Comparison of ENCODE assay signal across 7 mouse cellular contexts in the genomic region with DNA sequence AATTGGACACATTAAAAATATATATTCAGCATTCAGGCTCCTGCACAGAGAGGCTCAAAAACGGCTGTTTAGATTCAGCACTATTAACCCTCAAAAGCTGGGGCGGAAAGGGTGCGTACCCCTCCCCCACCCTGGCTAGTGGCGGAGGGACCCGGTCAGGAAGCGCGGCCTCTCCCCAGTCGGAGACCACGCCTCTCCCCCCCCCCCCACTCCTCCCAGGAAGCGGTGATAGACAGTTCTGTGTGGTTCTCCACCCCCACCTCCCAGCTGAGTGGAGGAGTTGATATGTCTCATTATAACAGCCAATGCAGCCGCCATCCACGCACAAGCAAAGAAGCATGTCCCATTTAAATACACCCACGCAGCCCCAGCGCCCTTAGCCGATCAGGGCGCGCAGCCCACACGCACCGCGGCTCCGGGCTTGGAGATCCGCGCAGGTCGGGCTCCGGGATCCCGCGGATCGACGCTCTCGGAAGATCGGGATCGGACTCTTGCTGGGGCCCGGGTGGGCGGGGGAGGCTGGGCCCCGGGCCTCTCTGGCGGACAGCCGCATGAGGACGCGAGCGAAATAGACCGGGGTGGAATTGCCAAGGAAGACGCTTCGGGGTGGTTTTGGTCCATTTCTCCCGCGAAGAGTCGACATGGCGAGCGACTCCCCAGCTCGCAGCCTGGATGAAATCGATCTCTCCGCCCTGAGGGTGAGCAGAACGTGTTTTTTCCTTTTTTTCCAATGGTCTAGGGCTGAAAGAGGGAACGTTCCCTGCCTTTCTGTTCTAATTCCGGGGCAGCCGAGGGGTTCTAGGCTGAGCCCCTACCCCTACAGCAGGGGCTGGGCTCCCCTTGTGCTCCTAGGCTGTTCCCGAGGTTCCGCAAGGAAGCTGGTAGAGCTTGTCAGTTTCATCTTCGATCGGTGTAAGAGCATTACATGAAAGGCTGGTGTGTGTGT. TPM values are rescaled to one million over a fixed set of nuclear protein-coding genes. Genes with fewer than 3 reads are reported as not detected.
DNase-seq lines count a peak whose midpoint lies in the region; ATAC-seq and TF ChIP-seq lines count a peak whose summit lies in the region.

A gene (plus strand): TSS at position 213 of the 946 bp plus-strand sequence.

- intact Hi-C loops in left cerebral cortex, postnatal 25 days (cut with DNase I): loop anchor here (2.0 to 10.0 kb wide), 4 partner anchors 86 to 296 kb away; no protein-coding TSS in a partner anchor

- H3K27ac ChIP-seq in cortical plate, adult 2 months (ENCODE audit: insufficient read depth, low read length): peak within 1 kb of the TSS; percentile 94
- H3K27ac ChIP-seq in intestine, embryonic 14.5 days (ENCODE audit: low read depth): peak within 1 kb of the TSS; percentile 65

- peak within 1 kb of the TSS; percentile 69 for H3K9ac ChIP-seq in intestine, embryonic 14.5 days (ENCODE audit: low read length)

- peak within 1 kb of the TSS; percentile 96 for H3K4me3 ChIP-seq in cortical plate, adult 2 months (ENCODE audit: insufficient read depth, low read length)
- H3K4me3 ChIP-seq in intestine, embryonic 14.5 days (ENCODE audit: low read depth, low read length): peak within 1 kb of the TSS; percentile 83

- TF ChIP-seq POLR2A in cortical plate, adult 2 months (IDR thresholded peaks at IDR 0.05; ENCODE audit: extremely low read depth, insufficient read depth, low read length): peak; percentile 89

- H3K9me3 ChIP-seq in intestine, embryonic 14.5 days (ENCODE audit: control insufficient read depth, low read length): no peaks in the 10 kb centered on the region

- peaks cover 13% of the 10 kb centered on the region for H3K4me1 ChIP-seq in cortical plate, adult 2 months (ENCODE audit: control insufficient read depth, insufficient read depth, low read length)
- H3K4me1 ChIP-seq in intestine, embryonic 14.5 days (replicated peaks; ENCODE audit: control insufficient read depth, insufficient read depth, low read length): peaks cover 2% of the 10 kb centered on the region; the same call in 1 of the 2 replicates

- 0 out of 2 replicates have a peak, but pooled peaks cover 2% of the 10 kb centered on the region for H3K27me3 ChIP-seq in intestine, embryonic 14.5 days (replicated peaks; ENCODE audit: control insufficient read depth, insufficient read depth, low read length)

- H3K4me2 ChIP-seq in intestine, embryonic 14.5 days (ENCODE audit: low read length): peak within 1 kb of the TSS; percentile 96

- no peaks in the 10 kb centered on the region for H3K36me3 ChIP-seq in intestine, embryonic 14.5 days (ENCODE audit: control insufficient read depth, insufficient read depth, low read length)

- DNase-seq in adrenal gland, adult 18-20 months (ENCODE audit: low spot score in 2 of 2): peak; percentile 59 to 69
- DNase-seq in gastrocnemius, postnatal 25 days: peak; percentile 75
- peak; percentile 91 for DNase-seq in intestine, embryonic 14.5 days (ENCODE audit: low spot score)
- DNase-seq in left cerebral cortex, postnatal 25 days (ENCODE audit: low spot score in 2 of 2): peak; percentile 90 to 97
- DNase-seq in mesoderm, embryonic 11.5 days (ENCODE audit: low read depth, low spot score): peak; percentile 74
- DNase-seq in right cerebral cortex, postnatal 4 days: peak; percentile 82

- WGBS in intestine, embryonic 14.5 days: under 1% methylated on average over 59 of the region's 59 CpGs

- no peak for TF ChIP-seq CTCF in cortical plate, adult 2 months (IDR thresholded peaks at IDR 0.05; ENCODE audit: extremely low read depth, insufficient read depth, low read length)

- peak; percentile 89 for ATAC-seq in intestine, embryonic 14.5 days (replicated peaks; ENCODE audit: low FRiP score, low TSS enrichment, low read depth)

RNA-seq across cellular contexts. Expression of the gene that starts here (rescaled TPM):
- 10 to 100 TPM in 1 of 2 experiments, 1 to 10 TPM in 1; 7.7 to 14.8 TPM for total RNA-seq in adrenal gland, adult 18-20 months (2021)
- 95.8 and 104 TPM in 2 replicates for polyA plus RNA-seq in cortical plate, adult 2 months (2012; rRNA removed)
- total RNA-seq in gastrocnemius, postnatal 25 days (2021): 10 to 100 TPM; 40.6 to 45.9 TPM
- polyA plus RNA-seq in intestine, embryonic 14.5 days (2014; fragmentation: Nextera tagmentation; extraction: Ambion mirVana): 16.1 TPM in 2 replicates
- 100 to 1,000 TPM; 195 to 212 TPM for total RNA-seq in left cerebral cortex, postnatal 25 days (2021)

Comparison
In these comparisons a context has a peak if more than half of its experiments do, and no peak if none do; other contexts are left out.
1. Peak in every context shown above with its lines: DNase-seq, ATAC-seq, H3K4me3 ChIP-seq and H3K27ac ChIP-seq.
2. RNA of the gene that starts here (total RNA-seq): 195 to 212 TPM in left cerebral cortex, postnatal 25 days; 40.6 to 45.9 TPM in gastrocnemius, postnatal 25 days and 7.7 to 14.8 TPM in adrenal gland, adult 18-20 months; every median in the first group is over 4 times any median in the second.